Mouse (Mus musculus) adrenal gland (tissue): Measurements from ENCODE around the gene Gm26992.

Experiments
- intact Hi-C: fragments of 180-260 bp; cut with DNase I; formaldehyde crosslinking; loops from one replicate; pipeline ENCODE4 v1.15.1; 2025

Gm26992 gene

DNA sequence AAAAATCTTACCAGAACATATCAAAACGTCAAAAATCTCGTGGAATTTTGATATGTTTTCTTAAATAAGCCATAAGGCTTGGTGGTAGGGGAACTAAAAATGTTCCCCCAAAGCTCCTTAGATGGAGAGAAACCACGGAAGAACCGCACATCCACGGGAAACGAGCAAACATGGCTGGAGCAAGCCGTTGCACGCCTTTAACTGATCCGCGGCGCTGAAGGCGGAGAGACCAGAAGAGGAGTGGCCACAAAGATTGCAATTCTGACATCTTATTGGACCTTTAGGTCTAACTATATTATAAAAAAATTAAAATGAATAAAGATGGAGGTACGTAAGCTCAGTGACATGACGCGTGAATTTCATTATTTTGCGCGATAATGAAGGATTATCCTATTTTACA lies 61.2 kb downstream of the Gm26992 start:
- intact Hi-C loops, result loop anchor here (5.0 to 10.0 kb wide), 4 partner anchors 189 to 509 kb away; no protein-coding TSS in a partner anchor

- intact Hi-C loops, result loop anchor here (1.0 to 10.0 kb wide), 5 partner anchors 140 to 508 kb away; no protein-coding TSS in a partner anchor
These were observed 62.2 kb downstream of the Gm26992 start for GRCm38 (mm10) chrX:103484050-103484449.

- intact Hi-C loops, result no loop called here
These were observed 69.0 kb downstream of the Gm26992 start for GRCm38 (mm10) chrX:103490853-103491252.

DNA sequence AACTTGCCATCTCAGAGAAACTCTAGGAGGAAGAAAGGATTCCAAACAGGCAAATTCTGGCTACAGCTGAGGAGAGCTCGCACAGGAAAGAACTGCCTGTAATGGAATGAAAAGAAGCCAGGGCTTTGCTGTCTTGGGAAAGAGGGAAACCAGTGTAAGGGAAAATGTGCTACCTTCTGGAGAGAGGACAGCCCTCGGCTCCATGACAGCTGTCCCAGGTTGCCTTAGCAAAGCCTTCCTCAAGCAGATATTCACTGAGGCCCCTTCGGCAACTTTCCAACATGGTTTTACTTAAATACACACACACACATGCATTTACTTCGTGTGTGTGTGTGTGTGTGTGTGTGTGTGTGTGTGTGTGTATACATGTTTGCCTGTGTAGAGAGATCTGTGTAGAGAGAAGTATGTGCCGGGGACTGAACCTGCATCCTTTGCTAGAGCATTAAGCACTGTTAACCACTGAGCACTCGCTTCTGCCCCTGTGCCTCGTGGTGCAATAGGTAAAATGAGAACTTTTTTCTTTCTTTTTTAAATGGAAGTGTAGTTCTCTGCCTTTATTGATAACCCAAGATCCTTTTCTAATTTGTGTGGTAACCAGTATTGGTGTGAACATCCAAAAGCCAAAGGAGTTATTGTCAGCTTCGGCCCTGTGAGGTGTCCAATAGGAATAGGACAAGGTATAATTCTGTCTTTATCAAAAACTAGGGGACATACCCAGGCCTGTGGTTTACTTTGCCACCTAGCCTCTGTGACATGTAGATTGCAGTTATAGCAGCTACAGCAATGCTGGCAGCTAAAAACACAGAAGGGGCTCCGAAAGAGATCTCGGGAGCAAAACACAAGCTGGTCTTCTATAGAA lies 70.8 kb downstream of the Gm26992 start:
- intact Hi-C loops, result no loop called here

GRCm38 (mm10) chrX:103493351-103494173 lies 71.8 kb downstream of the Gm26992 start:
- intact Hi-C loops, result no loop called here

DNA sequence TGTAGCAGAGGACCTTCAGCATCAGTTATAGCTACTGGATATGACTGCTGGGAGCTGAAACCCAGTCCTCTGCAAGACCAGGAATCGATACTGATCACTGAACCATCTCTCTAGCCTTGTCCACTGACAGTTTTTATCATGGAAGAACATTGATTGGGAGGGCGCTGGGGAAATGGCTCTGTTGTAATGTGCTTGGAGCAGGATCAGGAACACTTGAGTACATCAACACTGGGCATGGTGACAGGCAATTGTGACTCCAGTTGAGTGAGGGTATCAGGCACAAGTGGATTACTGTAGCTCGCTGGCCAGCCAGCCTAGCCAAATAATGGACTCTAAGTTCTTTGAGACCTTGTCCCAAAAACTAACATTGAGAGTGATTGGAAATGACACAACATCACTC lies 77.6 kb downstream of the Gm26992 start:
- intact Hi-C loops, result no loop called here

DNA sequence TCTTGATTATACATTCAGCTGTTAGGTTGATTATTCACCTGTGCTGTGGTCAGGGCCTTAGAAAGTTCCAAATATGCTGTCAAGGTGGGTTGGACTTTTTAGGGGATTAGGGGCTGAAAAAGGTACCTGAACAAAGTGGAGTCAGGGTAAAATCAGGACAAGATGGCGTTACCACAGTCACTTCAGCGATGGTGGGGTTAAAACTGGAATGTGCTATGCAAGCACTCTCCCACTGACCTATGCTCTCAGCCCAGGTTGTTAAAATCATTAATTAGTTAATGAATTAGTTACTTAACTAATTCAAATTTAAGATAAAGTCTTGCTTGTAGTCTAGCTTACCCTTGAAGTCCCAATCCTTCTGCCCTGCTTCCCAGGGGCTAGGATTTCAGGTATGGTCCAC lies 78.3 kb downstream of the Gm26992 start:
- intact Hi-C loops, result no loop called here

GRCm38 (mm10) chrX:103508218-103508617 lies 86.4 kb downstream of the Gm26992 start:
- intact Hi-C loops, result no loop called here

GRCm38 (mm10) chrX:103509168-103510019 lies 87.6 kb downstream of the Gm26992 start:
- intact Hi-C loops, result no loop called here

GRCm38 (mm10) chrX:103514782-103515181 lies 93.0 kb downstream of the Gm26992 start:
- intact Hi-C loops, result no loop called here

GRCm38 (mm10) chrX:103515346-103515745 lies 93.5 kb downstream of the Gm26992 start:
- intact Hi-C loops, result no loop called here

DNA sequence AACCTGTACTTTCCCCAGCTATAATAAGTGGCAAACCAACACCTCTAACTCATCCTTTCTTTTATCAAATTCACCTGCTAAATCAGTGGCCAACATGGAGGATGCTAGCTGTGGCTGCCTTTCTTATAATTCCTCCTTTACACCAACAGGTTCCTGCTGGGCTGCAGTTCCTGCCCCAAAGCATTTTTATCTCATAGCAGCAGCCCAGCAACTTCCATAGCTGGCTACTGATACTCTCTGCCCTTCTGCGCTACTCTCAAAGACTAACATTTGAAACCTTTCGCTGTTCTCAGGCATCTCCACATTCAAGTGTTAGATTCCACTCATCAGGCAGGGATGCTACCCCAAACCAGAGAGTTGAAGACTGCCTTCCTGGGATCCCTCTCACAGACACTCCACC lies 97.0 kb downstream of the Gm26992 start:
- intact Hi-C loops, result no loop called here

DNA sequence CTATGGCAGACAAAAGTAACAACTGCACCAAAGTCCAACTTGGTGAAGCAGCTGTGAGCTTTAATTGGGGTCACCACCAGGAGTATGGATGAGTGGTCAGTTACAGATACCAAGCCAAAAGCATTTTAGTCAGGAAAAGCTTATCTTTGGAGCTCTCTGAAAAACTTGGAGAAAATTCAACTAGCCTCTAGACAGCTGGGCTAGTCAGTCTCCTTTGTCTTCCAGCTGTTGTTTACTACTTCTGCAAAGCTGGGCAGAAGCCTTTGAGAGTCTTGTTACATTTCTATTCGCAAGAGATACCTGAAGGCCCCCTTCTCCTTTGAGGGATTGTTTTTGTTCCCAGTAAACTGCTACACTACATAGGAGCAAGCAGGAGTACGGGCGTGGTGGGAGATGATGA lies 97.7 kb downstream of the Gm26992 start:
- intact Hi-C loops, result no loop called here

DNA sequence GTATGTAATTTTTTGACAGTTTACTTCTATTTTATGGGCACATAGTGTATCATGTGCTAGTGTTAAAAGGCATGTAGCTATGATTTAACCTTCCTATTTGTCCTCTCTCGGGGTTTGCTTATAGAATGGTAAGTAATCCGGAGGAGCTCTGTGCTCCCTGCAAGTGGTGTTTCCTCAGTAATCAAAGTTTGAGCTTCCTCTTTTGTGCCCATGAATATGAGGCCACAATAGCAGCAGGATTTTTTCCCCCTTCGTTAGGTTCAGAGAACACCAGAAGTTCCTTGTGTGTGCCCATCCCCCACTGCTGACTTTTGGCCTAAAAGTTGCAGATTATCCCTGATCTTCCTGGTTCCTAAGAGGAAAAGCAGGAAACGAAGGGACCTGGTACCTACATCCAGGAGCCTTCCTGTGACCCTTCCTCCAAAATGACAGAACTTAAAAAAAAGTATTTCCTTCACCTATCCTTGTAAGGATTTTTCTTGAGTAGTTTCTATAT lies 99.5 kb downstream of the Gm26992 start:
- intact Hi-C loops, result no loop called here

GRCm38 (mm10) chrX:103529185-103529584 lies 107.4 kb downstream of the Gm26992 start:
- intact Hi-C loops, result no loop called here
